Mouse (Mus musculus): Measurements from ENCODE around the gene Dpep3. TPM values are rescaled to one million over a fixed set of nuclear protein-coding genes. Genes with fewer than 3 reads are reported as not detected.
"Not testable (repeated sequence)": the region's sequence is repeated elsewhere in the genome, so short reads cannot be mapped to it uniquely, and the experiment has no call there.

The Dpep3 gene
- total RNA-seq (2021): not detected in 2 replicates
- long read RNA-seq: 0 reads

DNA sequence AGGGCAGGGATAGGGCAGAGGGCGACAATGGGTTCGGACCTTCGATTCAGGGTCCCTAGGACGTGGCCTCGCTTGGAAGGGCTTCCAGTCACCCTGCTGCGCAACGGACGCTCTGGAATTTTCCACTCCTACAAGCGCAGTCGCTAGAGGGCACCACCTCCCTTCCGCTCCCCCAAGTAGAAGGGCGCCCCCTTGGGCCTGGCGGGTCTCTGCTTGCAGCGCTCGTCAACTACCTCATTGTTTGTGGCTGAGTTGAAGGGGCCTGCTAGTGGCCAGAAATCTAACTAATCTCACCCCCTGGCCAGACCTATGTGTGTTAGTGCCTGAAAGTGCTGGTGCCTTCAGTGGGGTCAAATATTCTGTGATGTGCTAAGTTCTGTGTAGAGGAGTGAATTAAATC, at the start of gene Dpep3:
Gene Dpep3 (minus strand): TSS at position 105 of the 400 bp plus-strand sequence.
- DNase-seq: no peak

DNA sequence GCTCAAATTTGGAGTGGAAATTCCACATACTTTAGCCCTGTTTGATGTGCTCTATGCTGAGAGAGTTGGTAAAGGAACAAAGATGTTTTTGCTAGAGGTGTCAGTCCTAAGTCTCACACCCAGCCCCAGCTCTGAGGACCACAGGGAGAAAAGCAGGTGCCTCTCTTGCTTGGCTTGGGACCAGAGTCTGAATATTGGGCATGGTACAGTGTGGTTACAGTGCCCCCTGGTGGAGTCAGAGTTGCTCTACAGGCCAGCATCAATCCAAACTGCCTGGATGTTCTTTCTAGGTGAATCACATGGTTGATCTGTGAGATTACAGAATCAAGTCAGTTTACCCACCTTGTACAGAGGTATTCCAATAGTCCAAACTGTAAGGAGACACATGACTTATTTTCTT, 43.3 kb upstream of the Dpep3 start:
- DNase-seq: peak; percentile 72

DNA sequence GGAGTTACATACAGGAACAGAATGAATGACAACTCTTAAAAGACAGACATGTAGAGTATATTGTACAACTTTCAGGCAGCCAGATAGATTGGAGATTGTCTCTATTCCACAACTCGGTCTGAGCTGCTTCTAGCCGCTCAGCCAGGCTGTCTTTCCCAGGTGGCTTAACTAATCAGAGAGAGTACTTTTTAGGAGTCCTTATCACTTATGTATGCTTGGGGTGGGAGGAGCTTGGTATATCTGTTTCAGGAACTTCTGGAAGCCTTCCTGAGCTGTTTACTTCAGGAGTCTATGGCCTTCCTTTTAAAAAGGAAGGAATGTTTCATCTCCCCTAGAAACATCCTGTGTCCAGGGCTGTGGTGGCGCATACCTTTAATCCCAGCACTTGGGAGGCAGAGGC, 38.8 kb upstream of the Dpep3 start:
- DNase-seq: no peak

DNA sequence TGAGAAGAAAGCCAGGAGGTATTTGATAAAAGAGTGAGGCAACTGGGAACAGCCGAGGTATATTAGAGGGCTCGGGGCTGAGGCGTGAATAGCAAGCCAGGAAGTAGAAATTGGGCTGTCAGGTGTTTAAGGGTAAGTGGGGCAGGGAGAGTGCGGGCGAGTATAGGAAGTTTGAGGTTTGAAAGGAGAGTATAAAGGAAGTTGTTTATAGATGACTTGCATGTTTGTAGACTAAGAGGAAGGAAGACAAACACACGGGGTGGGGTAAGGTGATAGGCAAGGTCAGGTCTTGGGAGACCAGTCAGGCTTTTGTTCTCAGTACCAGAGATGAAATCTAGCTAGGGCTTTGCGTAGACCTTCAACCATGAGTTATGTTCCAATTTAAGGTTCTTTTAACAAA, 37.9 kb upstream of the Dpep3 start:
- no peak for DNase-seq

- DNase-seq: no peak
These were observed 37.1 kb upstream of the Dpep3 start for GRCm38 (mm10) chr8:106016284-106016683.

GRCm38 (mm10) chr8:106012203-106012602, 33.0 kb upstream of the Dpep3 start:
- DNase-seq: not testable (repeated sequence)

- DNase-seq: no peak
These were observed 32.4 kb upstream of the Dpep3 start, which contains the start of gene Ddx28 for GRCm38 (mm10) chr8:106011643-106011986. TSS of gene Ddx28 (minus strand) at chr8:106011882.

- DNase-seq: peak; percentile 93
These were observed 31.8 kb upstream of the Dpep3 start for GRCm38 (mm10) chr8:106010748-106011642.

DNA sequence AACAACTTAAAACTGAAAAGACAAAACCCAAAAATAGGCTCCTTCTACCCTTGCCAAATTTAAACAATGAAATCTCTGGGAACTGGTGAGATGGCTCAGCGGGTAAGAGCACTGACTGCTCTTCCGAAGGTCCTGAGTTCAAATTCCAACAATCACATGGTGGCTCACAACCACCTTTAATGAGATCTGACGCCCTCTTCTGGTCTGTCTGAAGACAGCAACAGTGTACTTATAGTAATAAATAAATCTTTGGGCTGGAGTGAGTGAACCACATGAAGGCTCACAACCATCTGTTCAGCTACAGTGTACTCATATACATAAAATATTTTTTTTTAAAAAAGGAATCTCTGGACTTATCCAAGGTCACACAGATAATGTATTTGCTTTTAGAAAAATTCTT, 28.7 kb upstream of the Dpep3 start:
- not testable (repeated sequence) for DNase-seq

DNA sequence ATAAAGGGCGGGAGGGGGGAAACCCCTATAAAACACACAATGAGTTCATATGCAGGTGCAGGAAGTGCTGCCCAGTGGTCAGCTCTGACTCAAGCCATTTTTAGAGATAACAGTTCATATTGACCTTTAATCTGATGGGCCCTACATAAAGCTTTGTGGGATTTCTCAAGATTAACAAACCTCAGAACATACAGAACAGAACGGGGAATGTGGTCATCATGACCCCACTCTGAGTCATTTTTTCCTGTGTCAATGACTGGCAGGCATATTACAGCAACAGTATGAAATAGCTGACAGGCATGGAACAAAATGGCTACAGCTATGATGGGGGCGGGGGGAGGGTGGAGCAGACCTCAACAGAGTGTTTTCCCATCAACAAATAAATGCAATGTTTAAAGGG, 27.9 kb upstream of the Dpep3 start:
- DNase-seq: no peak

- DNase-seq: no peak
These were observed 27.2 kb upstream of the Dpep3 start for GRCm38 (mm10) chr8:106006413-106006812.

DNA sequence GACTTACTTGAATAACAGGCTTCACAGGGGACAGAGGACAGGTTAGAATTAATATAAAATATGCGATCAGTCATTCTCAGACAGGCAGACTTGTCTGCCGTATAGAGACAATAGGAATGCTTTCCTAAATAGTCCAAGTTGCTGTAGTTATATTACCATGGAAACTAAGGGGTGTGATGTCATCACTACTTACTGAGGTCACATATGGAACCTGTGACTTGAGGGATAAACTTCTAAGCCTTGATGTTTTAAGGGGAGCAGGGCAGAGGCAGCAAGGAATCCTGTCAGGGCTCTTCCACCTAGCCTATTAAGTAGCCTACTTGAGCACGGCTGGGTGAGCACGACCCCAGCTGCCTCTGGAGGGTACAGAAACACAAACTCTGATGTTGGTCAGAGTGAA, 26.6 kb upstream of the Dpep3 start, which contains the start of gene Dpep2nb:
Gene Dpep2nb (minus strand): TSS at position 101 of the 400 bp plus-strand sequence.
- DNase-seq: no peak

DNA sequence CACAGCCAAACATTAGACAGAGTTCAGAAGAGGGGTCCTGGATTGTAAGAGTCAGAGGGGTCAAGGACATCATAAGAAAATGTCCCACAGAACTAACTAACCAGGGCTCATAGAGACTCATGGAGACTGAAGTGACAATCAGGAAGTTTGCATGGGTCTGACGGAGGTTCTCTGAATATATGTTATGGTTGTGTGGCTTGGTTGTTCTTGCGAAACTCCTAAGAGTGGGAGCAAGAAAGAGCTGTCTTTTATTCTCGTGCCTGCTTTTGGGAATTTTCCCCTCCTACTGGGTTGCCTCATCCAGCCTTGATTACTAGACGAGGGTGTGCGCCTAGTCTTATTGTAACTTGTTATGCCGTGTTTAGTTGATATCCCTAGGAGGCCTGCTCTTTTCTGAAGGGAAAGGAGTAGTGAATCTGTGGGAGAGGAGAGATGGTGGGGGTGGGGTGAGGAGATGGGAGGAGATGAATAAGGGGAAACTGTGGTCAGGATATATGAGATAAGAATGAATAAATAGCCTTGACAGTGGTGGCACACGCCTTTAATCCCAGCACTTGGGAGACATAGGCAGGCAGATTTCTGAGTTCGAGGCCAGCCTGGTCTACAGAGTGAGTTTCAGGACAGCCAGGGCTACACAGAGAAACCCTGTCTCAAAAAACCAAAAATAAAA, 25.4 kb upstream of the Dpep3 start:
- no peak for DNase-seq

GRCm38 (mm10) chr8:106001908-106002307, 22.7 kb upstream of the Dpep3 start:
- no peak for DNase-seq

- no peak for DNase-seq
These were observed 19.7 kb upstream of the Dpep3 start for GRCm38 (mm10) chr8:105998971-105999370.

GRCm38 (mm10) chr8:105996359-105996758, 17.1 kb upstream of the Dpep3 start:
- DNase-seq: no peak

GRCm38 (mm10) chr8:105993226-105993625, 14.0 kb upstream of the Dpep3 start:
- DNase-seq: no peak

GRCm38 (mm10) chr8:105992499-105992898, 13.3 kb upstream of the Dpep3 start:
- no peak for DNase-seq

- DNase-seq: no peak
These were observed 12.3 kb upstream of the Dpep3 start for GRCm38 (mm10) chr8:105991546-105991945.

GRCm38 (mm10) chr8:105990856-105991387, 11.7 kb upstream of the Dpep3 start, which contains the start of gene Dus2:
TSS of gene Dus2 (plus strand) at chr8:105991337.
- peak; percentile 86 for DNase-seq

DNA sequence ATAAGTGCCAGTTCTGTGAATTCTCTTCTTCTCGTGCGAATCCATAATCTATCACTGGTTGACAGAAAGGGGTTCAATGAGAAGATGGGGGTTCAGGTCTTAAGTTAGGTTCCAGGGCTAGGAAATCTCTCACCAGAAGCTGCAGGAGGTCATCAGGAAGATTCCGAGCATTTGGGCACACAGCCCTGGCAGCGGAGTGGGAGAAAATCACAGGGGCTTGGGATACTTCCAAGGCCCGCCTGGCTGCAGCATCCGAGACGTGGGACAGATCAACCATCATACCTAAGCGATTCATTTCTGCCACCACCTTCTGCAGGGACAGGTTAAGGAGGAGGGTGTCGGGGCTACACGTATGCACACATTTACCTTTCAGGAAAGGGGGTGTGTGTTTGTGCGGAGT, 9.3 kb upstream of the Dpep3 start:
- no peak for DNase-seq

GRCm38 (mm10) chr8:105983406-105983805, 4.2 kb upstream of the Dpep3 start:
- not testable (repeated sequence) for DNase-seq

DNA sequence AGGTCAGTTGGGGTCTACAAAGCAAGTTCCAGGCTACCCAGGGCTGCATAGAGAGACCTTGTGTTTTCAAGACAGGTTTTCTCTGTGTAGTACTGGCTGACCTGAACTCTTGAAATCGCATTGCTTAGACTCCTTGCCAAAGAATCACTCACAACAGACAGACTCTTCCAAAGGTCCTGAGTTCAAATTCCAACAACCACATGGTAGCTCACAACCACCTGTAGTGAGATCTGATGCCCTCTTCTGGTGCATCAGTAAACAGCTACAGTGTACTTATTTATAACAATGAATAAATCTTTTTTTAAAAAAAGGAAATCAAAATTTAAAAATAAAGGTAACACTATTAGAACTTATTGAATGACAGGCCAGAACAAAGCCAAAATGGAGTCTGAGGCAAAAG, 1.9 kb upstream of the Dpep3 start:
- no peak for DNase-seq

All from adrenal gland, postnatal 25 days (tissue).